Mouse (Mus musculus): ENCODE data around the gene 1700025G04Rik. TPM values are rescaled to one million over a fixed set of nuclear protein-coding genes. Genes with fewer than 3 reads are reported as not detected.
A peak's percentile ranks its signal among the peaks of the same experiment; 100 is the strongest.

The 1700025G04Rik gene
- polyA plus RNA-seq, 1 experiment from 2014 or later = 27.8 TPM

GRCm38 (mm10) chr1:151947571-151947970 is 142.4 kb downstream of the 1700025G04Rik start:
- H3K4me1 ChIP-seq (ENCODE audit: control insufficient read depth, insufficient read depth, low read length) = peaks cover 50% of the 10 kb centered on the region
- WGBS = 40% methylated on average over 4 of the region's 4 CpGs
- DNase-seq (no peak), ATAC-seq (ENCODE audit: low FRiP score, low TSS enrichment) (no peak)
- no peak overlapping the region for H3K9ac ChIP-seq (replicated peaks; ENCODE audit: low read length)
- H3K4me2 ChIP-seq (ENCODE audit: low read length) = no peak overlapping the region
- H3K9me3 ChIP-seq (ENCODE audit: control insufficient read depth, low read length) = no peaks in the 10 kb centered on the region
- H3K36me3 ChIP-seq (ENCODE audit: control insufficient read depth, insufficient read depth, low read length) = no peaks in the 10 kb centered on the region
- no peaks in the 10 kb centered on the region for H3K27me3 ChIP-seq (ENCODE audit: control insufficient read depth, insufficient read depth, low read length)
- H3K27ac ChIP-seq (replicated peaks; ENCODE audit: low read depth, low read length) = 0 out of 2 replicates have a peak overlapping the region, but pooled peaks have one; percentile 10
- no peak overlapping the region for H3K4me3 ChIP-seq (replicated peaks; ENCODE audit: low read depth, low read length)

- no peaks in the 10 kb centered on the region for H3K9me3 ChIP-seq (ENCODE audit: control insufficient read depth, low read length)
- no peaks in the 10 kb centered on the region for H3K27me3 ChIP-seq (ENCODE audit: control insufficient read depth, insufficient read depth, low read length)
- peak; percentile 74 for ATAC-seq (ENCODE audit: low FRiP score, low TSS enrichment)
- H3K4me3 ChIP-seq (replicated peaks; ENCODE audit: low read depth, low read length) = no peak overlapping the region
- peaks cover 56% of the 10 kb centered on the region for H3K4me1 ChIP-seq (ENCODE audit: control insufficient read depth, insufficient read depth, low read length)
- WGBS = 12% methylated on average over 10 of the region's 10 CpGs
- no peak overlapping the region; the same call in 1 of the 2 replicates for H3K9ac ChIP-seq (replicated peaks; ENCODE audit: low read length)
- DNase-seq = peak; percentile 81
- H3K36me3 ChIP-seq (ENCODE audit: control insufficient read depth, insufficient read depth, low read length) = no peaks in the 10 kb centered on the region
- no peak overlapping the region for H3K4me2 ChIP-seq (ENCODE audit: low read length)
- H3K27ac ChIP-seq (replicated peaks; ENCODE audit: low read depth, low read length) = peak overlapping the region; percentile 81
Measured at GRCm38 (mm10) chr1:151944457-151945223, 145.3 kb downstream of the 1700025G04Rik start.

GRCm38 (mm10) chr1:151943681-151944237 is 146.2 kb downstream of the 1700025G04Rik start:
- Histone ChIP-seq H3K27ac (replicated peaks; ENCODE audit: low read depth, low read length) (peak overlapping the region; percentile 81), H3K9ac (replicated peaks; ENCODE audit: low read length) (no peak overlapping the region; the same call in 1 of the 2 replicates)
- DNase-seq = peak; percentile 50

GRCm38 (mm10) chr1:151942972-151943654 is 146.8 kb downstream of the 1700025G04Rik start:
- H3K4me1 ChIP-seq (ENCODE audit: control insufficient read depth, insufficient read depth, low read length) = peaks cover 55% of the 10 kb centered on the region
- H3K27ac ChIP-seq (replicated peaks; ENCODE audit: low read depth, low read length) = peak overlapping the region; percentile 81
- WGBS = 34% methylated on average over 11 of the region's 11 CpGs
- no peak overlapping the region for H3K9ac ChIP-seq (replicated peaks; ENCODE audit: low read length)
- no peak overlapping the region for H3K4me3 ChIP-seq (replicated peaks; ENCODE audit: low read depth, low read length)
- H3K4me2 ChIP-seq (ENCODE audit: low read length) = no peak overlapping the region
- DNase-seq (peak; percentile 47), ATAC-seq (ENCODE audit: low FRiP score, low TSS enrichment) (peak; percentile 22; the same call in 1 of the 2 replicates)
- no peaks in the 10 kb centered on the region for H3K9me3 ChIP-seq (ENCODE audit: control insufficient read depth, low read length)
- no peaks in the 10 kb centered on the region for H3K36me3 ChIP-seq (ENCODE audit: control insufficient read depth, insufficient read depth, low read length)
- H3K27me3 ChIP-seq (ENCODE audit: control insufficient read depth, insufficient read depth, low read length) = no peaks in the 10 kb centered on the region

More at GRCm38 (mm10) chr1:151943681-151944237, 146.2 kb downstream of the 1700025G04Rik start:
- Histone ChIP-seq H3K27me3 (ENCODE audit: control insufficient read depth, insufficient read depth, low read length) (no peaks in the 10 kb centered on the region), H3K4me1 (ENCODE audit: control insufficient read depth, insufficient read depth, low read length) (peaks cover 56% of the 10 kb centered on the region), H3K4me2 (ENCODE audit: low read length) (no peak overlapping the region), H3K9me3 (ENCODE audit: control insufficient read depth, low read length) (no peaks in the 10 kb centered on the region), H3K36me3 (ENCODE audit: control insufficient read depth, insufficient read depth, low read length) (no peaks in the 10 kb centered on the region), H3K4me3 (replicated peaks; ENCODE audit: low read depth, low read length) (no peak overlapping the region)
- 16% methylated on average over 8 of the region's 8 CpGs for WGBS
- no peak for ATAC-seq (ENCODE audit: low FRiP score, low TSS enrichment)

GRCm38 (mm10) chr1:151939987-151940386 is 149.9 kb downstream of the 1700025G04Rik start:
- no peak for ATAC-seq (ENCODE audit: low FRiP score, low TSS enrichment)
- Histone ChIP-seq H3K4me2 (ENCODE audit: low read length) (no peak overlapping the region), H3K36me3 (ENCODE audit: control insufficient read depth, insufficient read depth, low read length) (no peaks in the 10 kb centered on the region), H3K9ac (replicated peaks; ENCODE audit: low read length) (no peak overlapping the region), H3K4me1 (ENCODE audit: control insufficient read depth, insufficient read depth, low read length) (peaks cover 31% of the 10 kb centered on the region), H3K27me3 (ENCODE audit: control insufficient read depth, insufficient read depth, low read length) (no peaks in the 10 kb centered on the region), H3K9me3 (ENCODE audit: control insufficient read depth, low read length) (no peaks in the 10 kb centered on the region), H3K27ac (replicated peaks; ENCODE audit: low read depth, low read length) (no peak overlapping the region), H3K4me3 (replicated peaks; ENCODE audit: low read depth, low read length) (no peak overlapping the region)
- DNase-seq = no peak
- 62% methylated on average over 8 of the region's 8 CpGs for WGBS

- Histone ChIP-seq H3K9me3 (ENCODE audit: control insufficient read depth, low read length) (no peaks in the 10 kb centered on the region), H3K27ac (replicated peaks; ENCODE audit: low read depth, low read length) (no peak overlapping the region), H3K36me3 (ENCODE audit: control insufficient read depth, insufficient read depth, low read length) (no peaks in the 10 kb centered on the region), H3K27me3 (ENCODE audit: control insufficient read depth, insufficient read depth, low read length) (no peaks in the 10 kb centered on the region), H3K4me1 (ENCODE audit: control insufficient read depth, insufficient read depth, low read length) (peaks cover 27% of the 10 kb centered on the region), H3K4me3 (replicated peaks; ENCODE audit: low read depth, low read length) (no peak overlapping the region), H3K4me2 (ENCODE audit: low read length) (no peak overlapping the region), H3K9ac (replicated peaks; ENCODE audit: low read length) (no peak overlapping the region)
- ATAC-seq (ENCODE audit: low FRiP score, low TSS enrichment) = no peak
- WGBS = 54% methylated on average over 6 of the region's 6 CpGs
- no peak for DNase-seq
Measured at GRCm38 (mm10) chr1:151939510-151939909, 150.4 kb downstream of the 1700025G04Rik start.

- Histone ChIP-seq H3K4me1 (ENCODE audit: control insufficient read depth, insufficient read depth, low read length) (0 out of 2 replicates have a peak, but pooled peaks cover 2% of the 10 kb centered on the region), H3K27ac (replicated peaks; ENCODE audit: low read depth, low read length) (no peak overlapping the region), H3K27me3 (ENCODE audit: control insufficient read depth, insufficient read depth, low read length) (no peaks in the 10 kb centered on the region), H3K9ac (replicated peaks; ENCODE audit: low read length) (no peak overlapping the region), H3K4me2 (ENCODE audit: low read length) (no peak overlapping the region), H3K9me3 (ENCODE audit: control insufficient read depth, low read length) (no peaks in the 10 kb centered on the region), H3K4me3 (replicated peaks; ENCODE audit: low read depth, low read length) (no peak overlapping the region), H3K36me3 (ENCODE audit: control insufficient read depth, insufficient read depth, low read length) (no peaks in the 10 kb centered on the region)
- no peak for DNase-seq
- 86% methylated on average over 6 of the region's 6 CpGs for WGBS
- ATAC-seq (ENCODE audit: low FRiP score, low TSS enrichment) = no peak
Measured at GRCm38 (mm10) chr1:151933605-151934004, 156.3 kb downstream of the 1700025G04Rik start.

- Histone ChIP-seq H3K9me3 (ENCODE audit: control insufficient read depth, low read length) (no peaks in the 10 kb centered on the region), H3K36me3 (ENCODE audit: control insufficient read depth, insufficient read depth, low read length) (no peaks in the 10 kb centered on the region), H3K27me3 (ENCODE audit: control insufficient read depth, insufficient read depth, low read length) (no peaks in the 10 kb centered on the region), H3K9ac (replicated peaks; ENCODE audit: low read length) (no peak overlapping the region), H3K4me2 (ENCODE audit: low read length) (no peak overlapping the region), H3K4me3 (replicated peaks; ENCODE audit: low read depth, low read length) (no peak overlapping the region), H3K4me1 (ENCODE audit: control insufficient read depth, insufficient read depth, low read length) (0 out of 2 replicates have a peak, but pooled peaks cover 3% of the 10 kb centered on the region), H3K27ac (replicated peaks; ENCODE audit: low read depth, low read length) (no peak overlapping the region)
- no peak for ATAC-seq (ENCODE audit: low FRiP score, low TSS enrichment)
- DNase-seq = no peak
- whole genome bisulfite sequencing = 76% methylated on average over 8 of the region's 8 CpGs
Measured at GRCm38 (mm10) chr1:151926826-151927225, 163.1 kb downstream of the 1700025G04Rik start.

Measured in midbrain, embryonic 14.5 days (tissue).